Mouse (Mus musculus) 3T3-L1 (cell line): Measurements from ENCODE around the gene Zbtb8a.
"Not testable (repeated sequence)": the region's sequence is repeated elsewhere in the genome, so short reads cannot be mapped to it uniquely, and the experiment has no call there.

Experiments
- DNase-seq: peaks from one replicate; pipeline ENCODE4 v3.0.0-alpha.2; 2015; ENCODE audit warnings: low read depth, low spot score

The Zbtb8a gene

DNA sequence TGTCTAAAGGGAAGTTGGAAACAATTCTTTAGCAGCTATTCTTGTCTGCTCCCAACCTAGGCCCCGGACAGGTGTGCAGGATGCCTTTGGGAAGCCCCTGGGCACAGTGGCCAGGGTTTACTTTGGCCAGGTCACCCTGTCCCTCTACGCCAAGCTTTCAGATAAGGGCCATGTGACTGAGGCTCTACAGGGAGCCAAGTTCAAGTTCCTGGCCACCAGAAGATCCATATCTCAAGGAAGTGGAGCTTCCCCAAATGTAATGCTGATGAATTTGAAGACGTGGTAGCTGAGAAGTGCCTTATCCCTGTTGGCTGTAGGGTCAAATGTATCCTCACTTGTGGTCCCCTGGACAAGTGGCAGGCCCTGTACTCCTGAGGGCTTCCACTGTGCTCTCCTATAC lies 1.9 kb upstream of the Zbtb8a start:
- no peak for DNase-seq

DNA sequence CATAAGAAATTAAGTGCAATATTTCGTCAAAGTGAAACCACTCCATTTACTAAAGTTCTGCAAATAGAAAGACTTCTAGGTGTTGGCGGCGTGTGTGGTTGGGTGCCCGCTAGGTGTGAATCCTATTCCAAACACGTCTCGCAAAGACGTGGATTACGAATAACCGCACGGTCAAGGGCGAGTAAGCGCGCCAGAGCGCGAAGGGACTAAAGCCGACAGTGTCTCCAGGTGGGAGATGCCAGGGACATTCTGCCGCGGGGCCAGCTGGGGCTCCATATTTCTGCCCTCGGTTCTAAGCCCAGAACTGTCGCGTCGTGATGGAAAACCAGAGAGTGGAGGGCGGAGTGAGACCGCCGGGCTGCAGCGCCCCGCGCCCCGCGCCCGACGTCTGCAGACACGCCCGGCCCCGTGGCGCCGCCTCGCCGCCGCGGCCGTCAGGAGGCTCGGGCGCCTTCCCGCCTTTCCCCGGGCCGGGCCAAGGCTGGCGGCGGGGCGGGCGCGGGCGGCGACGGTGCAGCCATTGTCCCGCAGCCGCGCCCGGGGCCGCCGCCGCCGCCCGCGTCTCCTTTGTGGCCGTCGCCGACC lies 863 bp downstream of the Zbtb8a start:
- DNase-seq = peak; percentile 28

DNA sequence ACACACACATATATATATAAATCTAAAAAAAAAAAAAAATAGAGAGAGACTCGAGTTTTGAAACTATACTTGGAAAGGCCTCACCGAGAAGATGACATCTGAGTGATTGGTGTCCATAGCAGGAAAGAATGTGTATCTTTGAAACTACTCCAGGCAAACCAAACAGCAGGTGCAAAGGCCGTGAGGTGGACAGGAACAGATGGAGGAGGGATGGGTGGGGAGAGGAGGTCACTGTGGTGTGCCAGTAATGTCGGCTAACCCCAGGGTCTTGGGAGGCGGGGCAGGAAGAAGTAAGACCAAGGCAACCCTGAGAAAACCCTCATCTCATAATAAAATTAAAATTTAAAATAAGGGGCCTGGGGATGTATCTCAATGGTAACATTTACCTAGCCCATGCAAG lies 2.1 kb downstream of the Zbtb8a start:
- no peak for DNase-seq

DNA sequence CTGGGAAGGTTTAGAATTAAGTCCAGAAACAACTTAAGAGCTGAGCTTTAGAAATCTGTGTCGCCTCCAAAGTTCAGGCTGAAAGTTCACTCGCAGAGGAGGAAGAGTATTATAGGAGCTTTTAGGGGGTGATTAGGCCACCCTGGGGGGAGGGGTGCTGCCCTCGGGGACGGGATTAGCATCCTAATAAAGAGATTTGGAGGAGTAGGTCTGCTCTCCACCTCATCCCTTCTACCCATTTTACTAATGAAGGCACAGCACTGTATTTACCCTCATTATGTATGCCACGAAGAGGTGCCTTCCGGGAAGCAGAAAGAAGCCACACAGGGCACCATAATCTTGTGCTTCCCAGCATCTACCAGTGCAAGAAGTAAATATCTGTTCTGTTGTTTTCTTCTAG lies 2.9 kb downstream of the Zbtb8a start:
- DNase-seq = no peak

DNA sequence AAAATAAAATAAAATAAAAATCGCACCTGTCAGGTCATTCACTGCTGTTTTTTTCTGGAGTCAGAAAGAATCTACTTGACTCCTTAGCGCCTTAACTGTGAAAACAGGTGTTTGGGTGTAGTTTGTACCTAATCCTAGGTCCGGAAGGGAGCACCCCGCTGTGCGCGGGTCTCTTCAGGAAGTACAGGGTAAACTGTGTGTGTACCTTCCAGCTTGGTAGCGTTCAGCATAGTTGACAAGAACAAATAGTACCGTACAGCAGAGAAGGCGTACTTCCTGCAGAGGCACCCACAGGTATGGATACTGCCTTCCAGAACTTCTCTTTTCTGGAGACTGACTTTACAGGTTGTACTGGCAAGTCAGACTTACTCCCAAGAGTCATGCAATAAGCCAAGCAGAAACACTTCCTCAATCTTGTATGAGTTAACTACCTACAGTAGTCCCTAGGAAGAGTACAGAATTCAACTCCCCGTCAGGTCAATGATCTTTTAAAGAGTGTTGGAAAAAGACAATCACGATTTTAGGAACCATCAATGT lies 3.6 kb downstream of the Zbtb8a start:
- DNase-seq = no peak

DNA sequence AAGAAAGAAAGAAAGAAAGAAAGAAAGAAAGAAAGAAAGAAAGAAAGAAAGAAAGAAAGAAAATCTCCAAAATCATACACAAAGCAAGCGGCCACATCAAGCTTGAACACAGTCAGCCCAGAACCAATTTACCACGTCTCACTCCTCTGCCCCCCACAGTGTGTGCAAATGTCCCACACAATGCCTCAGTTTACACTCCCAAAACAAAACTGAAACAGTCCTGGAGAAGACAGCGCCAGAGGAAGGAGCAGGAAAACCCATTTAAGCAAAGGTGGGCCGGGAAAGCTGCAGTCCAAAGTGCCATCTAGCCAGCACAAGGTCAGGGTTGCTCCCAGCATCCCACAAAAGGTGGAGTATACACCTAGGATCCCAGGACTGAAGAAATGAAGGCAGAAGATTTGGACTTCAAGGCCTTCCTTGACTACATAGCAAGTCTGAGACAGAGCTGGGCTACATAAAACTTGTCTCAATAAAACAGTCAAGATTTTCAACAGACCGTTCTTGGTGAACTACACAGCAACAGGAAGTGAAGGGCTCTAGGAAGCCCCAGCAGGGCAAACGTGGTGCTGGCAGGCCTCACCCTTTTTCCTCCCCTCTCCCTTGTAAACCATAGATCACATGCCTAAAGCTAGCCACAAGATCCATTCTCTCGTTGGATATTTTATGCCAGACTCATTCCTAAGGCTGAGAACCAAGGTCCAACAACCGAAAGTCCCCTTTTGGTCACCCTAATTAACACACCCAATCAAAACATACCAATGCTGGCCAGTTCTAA lies 4.5 kb downstream of the Zbtb8a start:
- DNase-seq = peak; percentile 10

DNA sequence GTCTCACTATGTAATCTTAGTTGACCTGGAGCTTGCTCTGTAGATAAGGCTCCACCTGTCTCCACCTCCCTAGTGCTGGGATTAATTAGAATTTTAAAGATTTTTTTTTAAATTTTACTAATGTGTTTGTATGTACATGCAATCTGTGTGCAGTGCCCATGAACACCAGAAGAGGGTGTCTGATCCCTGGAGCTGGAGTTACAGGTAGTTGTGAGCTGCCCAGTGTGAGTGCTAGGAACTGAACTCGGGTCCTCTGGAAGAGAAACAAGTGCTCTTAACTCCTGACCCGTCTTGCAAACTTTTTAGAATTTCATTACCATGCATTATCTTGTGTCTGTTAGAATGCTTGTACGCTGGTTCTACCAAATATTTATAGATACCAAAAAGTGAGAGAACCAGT lies 6.5 kb downstream of the Zbtb8a start:
- no peak for DNase-seq

DNA sequence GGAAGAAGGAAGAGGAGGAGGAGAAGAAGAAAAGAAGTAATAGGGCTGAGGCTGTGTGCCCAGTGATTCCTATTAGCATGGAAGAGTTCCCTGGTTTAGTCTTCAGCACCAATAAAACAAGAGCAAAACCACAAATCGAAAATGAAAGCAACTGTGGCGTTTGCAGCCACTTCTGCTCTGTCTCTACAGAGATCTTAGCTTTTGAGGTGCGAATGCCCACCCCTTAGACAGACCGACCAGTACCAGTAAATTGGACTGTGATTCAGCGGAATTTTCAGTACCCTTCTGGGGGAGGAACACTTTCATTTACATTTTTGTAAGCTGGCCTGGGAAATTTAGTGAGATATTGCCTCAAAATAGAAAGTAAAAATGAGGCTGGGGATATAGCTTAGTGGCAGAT lies 12.7 kb downstream of the Zbtb8a start:
- peak; percentile 26 for DNase-seq

DNA sequence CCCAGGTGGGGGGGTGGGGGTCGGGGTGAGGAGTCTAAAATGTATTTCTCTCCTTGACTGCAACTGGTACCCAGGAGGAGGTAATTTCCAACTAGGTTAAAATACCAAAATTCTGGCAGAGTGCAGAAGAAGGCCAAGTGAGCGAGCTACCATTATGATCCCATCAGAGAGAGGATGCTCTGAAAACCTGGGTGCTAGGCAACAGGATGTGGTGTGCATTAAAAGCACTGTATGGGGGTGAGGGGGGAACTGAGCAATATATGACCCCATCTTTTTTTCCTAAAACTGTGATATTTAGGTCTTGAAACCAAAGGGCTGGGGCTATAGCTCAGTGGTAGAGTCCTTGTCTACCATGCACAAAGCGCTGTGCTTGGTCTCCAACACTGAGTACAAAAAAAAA lies 13.5 kb downstream of the Zbtb8a start:
- DNase-seq = no peak

DNA sequence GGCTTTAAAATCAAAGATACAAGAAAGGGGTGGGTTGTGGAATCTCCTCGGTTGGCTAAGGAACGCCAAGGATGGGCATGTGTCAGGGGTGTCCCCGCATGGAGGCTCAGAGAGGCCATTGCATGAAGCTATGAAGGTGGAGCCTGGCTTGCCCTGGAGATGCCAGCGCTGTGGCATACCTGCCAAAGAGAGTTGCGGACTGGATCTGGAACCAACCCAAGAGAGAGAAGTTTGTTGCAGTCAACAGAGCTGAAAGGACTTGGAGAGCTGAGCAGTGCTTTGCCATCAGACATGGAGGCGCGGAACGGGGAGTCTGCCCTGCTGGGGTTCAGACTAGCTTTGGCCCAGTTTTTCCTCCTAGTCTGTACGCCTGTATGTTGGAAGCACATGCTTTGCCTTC lies 14.5 kb downstream of the Zbtb8a start:
- no peak for DNase-seq

DNA sequence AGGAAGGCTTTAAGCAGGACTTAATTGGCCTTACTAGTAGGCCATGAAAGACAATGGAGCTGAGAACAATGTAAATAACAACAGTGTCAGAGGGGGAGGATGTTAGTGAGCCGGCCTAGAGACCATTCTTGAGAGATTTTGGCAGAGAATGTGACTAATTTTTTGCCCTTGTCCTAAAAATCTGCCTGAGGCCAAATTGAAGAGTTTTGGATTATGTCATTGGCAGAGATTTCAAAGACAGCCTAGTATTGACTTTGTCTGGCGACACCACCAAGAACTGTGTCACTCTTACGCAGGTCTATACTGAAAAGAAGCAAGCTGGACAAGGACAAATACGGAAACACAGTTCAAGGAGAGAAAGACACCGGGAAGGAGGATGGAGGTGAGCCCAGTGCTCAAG lies 15.1 kb downstream of the Zbtb8a start:
- no peak for DNase-seq

DNA sequence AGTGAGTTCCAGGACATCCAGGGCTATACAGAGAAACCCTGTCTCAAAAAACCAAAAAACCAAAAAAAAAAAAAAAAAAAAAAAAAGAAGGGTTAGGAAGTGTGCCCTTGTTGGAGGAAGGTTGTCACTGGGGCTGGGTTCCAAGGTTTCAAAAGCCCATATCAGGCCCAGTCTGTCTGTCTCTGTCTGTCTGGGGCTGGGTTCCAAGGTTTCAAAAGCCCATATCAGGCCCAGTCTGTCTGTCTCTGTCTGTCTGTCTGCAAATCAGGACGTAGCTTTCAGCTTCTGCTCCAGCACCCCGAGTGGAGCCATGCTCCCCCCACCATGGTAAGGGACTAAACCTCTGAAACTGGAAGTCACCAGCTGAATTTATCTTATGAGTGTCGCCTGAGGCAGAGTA lies 15.7 kb downstream of the Zbtb8a start:
- not testable (repeated sequence) for DNase-seq

DNA sequence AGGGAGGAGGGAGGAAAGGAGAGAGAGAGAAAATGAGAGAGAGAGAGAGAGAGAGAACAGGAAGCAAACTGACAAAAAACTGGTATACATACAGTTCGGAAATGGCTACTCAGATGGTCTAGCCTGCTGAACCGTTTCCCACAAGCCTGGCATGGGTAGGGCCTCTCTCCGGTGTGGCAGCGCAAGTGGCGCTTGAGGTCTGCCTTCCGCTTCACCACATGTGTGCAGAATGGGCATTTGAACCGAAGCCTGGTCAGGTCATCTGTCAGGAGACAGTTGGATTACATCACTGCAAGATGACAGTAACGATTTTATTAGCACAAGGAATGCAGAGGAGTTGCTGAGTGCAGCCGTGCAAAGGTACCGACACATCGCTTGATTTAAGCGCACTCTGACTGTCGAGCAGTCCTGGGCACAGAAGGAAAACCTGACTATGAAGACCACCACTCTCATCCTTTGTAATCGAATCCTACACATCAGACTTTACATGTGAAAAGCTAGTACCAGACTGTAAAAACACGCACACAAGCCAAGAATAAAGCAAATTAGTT lies 20.2 kb downstream of the Zbtb8a start:
- no peak for DNase-seq

DNA sequence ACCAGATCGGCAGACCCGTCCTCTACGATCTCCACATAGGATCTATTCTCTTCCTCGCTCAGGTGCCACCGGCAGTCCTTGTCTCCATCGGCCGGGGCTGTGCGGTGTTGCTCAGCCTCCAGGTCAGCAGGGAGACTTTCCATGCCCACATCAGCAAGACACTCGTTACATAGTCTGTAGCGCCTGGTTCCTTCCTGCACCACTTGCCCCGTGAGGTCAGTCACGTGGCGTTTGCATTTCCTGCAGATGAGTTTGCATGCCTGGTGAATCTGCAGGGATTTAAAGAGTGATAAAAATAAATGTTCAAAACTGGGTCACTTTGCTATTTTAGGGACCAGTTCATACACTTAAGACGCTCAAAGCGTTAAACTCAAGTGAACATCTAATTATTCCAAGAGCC lies 23.7 kb downstream of the Zbtb8a start:
- no peak for DNase-seq

DNA sequence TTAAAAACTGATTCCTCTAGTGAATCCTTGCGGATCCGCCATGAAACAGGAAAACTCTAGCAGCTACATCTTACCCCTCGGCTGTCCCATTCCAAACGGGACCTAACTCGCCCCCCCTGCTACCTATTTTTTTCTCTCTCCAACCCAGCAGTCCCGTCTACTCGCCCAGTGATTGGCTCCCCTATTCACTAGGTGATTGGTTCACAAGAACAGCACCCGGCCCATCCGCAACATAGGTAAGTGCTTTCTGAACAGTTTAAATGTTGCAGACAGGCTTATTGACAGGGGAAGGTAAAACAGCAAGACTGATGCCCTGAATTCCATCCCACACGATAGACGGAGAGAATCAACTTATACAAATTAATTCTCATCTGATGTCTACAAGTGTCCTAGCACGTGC lies 24.7 kb downstream of the Zbtb8a start:
- DNase-seq = no peak

DNA sequence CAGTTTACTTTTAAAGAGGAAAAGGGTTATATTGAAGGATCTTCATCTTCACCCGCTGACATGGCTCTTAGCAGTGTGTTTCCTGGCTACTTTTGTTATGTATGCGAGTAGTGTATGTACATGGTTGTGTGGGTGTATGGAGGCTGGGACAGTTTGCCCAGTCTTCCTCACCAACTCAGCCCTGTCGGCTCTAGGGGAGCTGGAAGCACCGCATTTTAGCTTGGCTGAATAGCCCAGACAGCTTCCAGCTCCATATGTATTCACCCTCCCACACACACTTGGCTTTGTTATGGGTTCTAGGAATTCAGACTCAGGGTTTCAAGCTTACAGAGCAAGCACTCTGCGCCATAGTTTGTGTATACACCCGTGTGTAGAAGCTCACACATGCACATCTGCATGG lies 26.8 kb downstream of the Zbtb8a start:
- DNase-seq = no peak

DNA sequence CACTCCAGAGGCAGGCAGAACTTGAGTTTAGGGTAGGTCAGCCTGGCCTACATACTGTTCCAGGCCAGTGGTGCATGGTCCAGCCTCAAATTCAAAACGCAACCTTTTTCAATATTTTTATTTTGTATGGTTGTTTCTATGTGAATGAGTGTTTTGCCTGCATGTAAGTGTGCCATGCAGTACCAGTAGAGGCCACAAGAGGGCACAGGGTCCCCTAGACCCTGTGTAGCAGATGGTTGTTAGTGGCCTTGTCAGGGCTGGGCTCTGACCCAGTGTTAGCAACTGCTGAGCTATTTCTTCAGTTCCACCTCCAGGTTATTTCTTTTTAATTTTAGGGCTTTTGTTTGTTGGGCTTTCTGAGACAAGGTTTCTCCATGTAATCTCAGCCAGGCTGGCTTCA lies 27.3 kb downstream of the Zbtb8a start:
- DNase-seq = peak; percentile 90

DNA sequence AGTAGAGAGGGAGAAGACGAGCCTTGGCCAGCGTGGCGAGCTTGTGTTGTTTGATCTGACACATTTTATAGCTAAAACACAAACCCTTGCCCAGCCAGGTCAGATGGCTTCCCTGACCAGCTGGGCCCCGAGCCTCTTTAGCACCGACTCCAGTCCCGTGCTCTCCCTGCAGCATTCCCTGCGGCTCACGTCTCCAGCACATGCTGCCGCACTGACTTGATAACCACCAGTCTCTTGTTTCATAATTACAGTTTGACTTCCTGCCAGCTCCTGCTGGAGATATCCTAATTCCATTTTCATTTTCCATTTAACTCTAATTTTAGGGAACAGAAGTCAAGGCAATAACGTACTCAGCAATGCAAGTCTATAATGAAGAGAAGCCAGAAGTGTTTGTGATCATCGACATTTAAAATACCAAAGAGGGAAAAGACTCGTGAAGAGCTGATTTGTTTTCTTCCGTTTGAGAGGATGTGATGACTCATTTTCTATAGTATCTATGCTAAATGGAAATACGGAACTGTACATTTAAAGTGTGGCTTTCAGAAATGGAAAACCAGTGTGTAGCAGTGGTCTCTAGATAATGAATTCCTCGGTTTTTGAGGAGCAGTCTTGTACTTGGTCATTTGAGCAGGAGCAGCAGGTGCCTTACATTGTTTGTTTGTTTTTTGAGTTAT lies 31.3 kb downstream of the Zbtb8a start:
- DNase-seq = no peak

DNA sequence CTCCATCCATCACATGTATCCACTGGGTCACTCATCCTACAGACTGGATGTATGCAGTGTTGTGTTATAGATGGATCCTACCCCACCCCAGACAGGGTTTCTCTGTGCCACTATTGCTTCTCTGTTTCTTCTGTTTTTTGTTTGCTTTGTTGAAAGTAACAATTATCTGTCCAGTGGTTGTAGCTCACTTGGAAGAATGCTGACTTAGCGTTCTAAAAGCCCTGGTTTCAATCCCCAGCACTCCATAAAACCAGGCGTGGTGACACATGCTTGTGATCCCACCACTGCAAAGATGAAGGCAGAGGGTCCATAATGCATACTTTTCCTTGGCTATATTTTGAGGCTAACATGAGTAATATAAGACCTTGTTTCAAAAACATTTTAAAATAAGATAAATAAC lies 35.2 kb downstream of the Zbtb8a start:
- DNase-seq = no peak

DNA sequence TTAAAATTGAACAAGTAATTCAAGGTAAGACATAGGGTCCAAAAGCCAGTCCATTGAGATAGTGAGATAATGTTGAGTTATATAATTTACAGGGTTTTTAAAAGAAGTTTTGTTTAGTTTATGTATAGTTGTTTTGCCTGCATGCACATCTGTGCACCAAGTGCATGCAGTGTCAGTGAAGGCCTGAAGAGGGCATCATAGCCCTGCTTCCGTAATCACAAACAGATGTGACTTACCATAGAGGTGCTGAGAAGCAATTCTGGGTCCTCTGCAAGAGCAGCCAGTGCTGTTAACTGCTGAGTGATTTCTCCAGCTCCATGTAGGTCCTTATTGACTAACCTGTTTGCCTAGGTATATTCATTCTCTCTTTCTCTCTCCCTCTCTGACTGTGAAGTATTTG lies 36.0 kb downstream of the Zbtb8a start:
- no peak for DNase-seq

DNA sequence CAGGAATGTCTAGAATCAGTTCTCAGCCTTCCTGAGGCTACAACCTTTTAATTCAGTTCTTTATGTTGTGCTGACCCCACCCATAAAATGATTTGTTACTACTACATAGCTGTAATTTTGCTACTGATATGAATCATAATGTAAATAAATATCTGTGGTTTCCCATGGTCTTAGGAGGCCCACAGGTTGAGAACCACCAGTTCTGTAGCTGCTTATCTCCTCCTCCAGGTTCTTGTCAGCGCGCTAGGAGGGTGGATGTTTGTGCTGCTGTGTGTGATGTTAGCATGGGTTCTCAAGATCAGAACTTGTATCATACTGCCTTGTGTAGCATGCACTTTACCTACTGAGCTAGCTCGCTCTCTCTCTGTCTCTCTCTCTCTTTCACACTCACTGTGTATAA lies 38.2 kb downstream of the Zbtb8a start:
- peak; percentile 52 for DNase-seq

DNA sequence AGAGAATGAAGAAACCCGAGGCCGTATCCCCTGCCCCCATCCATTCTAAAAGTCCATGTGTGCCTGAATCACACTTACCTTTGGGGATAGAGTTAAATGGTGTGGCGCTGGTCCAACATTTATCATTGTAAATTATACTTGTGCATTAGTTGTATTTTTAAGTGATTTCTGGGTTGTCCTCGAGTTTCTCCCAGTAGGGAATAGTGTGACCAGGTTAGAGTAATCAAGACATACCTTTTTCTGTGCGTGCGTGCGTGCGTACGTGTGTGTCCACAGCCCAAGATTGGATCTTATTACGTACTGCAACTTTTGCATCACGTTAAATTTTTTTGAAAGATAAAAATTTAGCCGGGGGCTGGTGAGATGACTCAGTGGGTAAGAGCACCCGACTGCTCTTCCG lies 41.6 kb downstream of the Zbtb8a start:
- DNase-seq = peak; percentile 60
